Mouse (Mus musculus): ENCODE data around the gene Fry. TPM values are rescaled to one million over a fixed set of nuclear protein-coding genes. Genes with fewer than 3 reads are reported as not detected.
A peak's percentile ranks its signal among the peaks of the same experiment; 100 is the strongest.

Fry gene
- total RNA-seq, 2 experiments from 2014 or later, result 194 to 203 TPM

- Histone ChIP-seq H3K4me3 (no peak overlapping the region), H3K27ac (no peak overlapping the region)
- no peak for DNase-seq (ENCODE audit: extremely low spot score in 1 of 2, low spot score in 2 of 2)
- intact Hi-C loops (cut with DNase I), result no loop called here
- no peak for TF ChIP-seq CTCF (IDR thresholded peaks at IDR 0.05)
These were observed 299.6 kb downstream of the Fry start for GRCm38 (mm10) chr5:150418035-150418434.

GRCm38 (mm10) chr5:150425038-150425437, 306.6 kb downstream of the Fry start:
- intact Hi-C loops (cut with DNase I), result no loop called here
- DNase-seq (ENCODE audit: extremely low spot score in 1 of 2, low spot score in 2 of 2), result no peak
- no peak for TF ChIP-seq CTCF (IDR thresholded peaks at IDR 0.05)
- H3K4me3 ChIP-seq, result no peak overlapping the region
- H3K27ac ChIP-seq, result no peak overlapping the region

GRCm38 (mm10) chr5:150426595-150426994, 308.1 kb downstream of the Fry start:
- TF ChIP-seq CTCF (IDR thresholded peaks at IDR 0.05), result peak; percentile 75
- DNase-seq (ENCODE audit: extremely low spot score in 1 of 2, low spot score in 2 of 2), result no peak
- H3K4me3 ChIP-seq, result no peak overlapping the region
- H3K27ac ChIP-seq, result no peak overlapping the region
- intact Hi-C loops (cut with DNase I), result loop anchor here (2.0 kb wide), 1 partner anchor 194 kb away; no protein-coding TSS in a partner anchor

- Histone ChIP-seq H3K27ac (no peak overlapping the region), H3K4me3 (no peak overlapping the region)
- DNase-seq (ENCODE audit: extremely low spot score in 1 of 2, low spot score in 2 of 2), result no peak
- TF ChIP-seq CTCF (IDR thresholded peaks at IDR 0.05), result peak; percentile 59
- intact Hi-C loops (cut with DNase I), result loop anchor here (5.0 kb wide), 1 partner anchor 264 kb away; no protein-coding TSS in a partner anchor
These were observed 312.8 kb downstream of the Fry start for GRCm38 (mm10) chr5:150431286-150431685.

GRCm38 (mm10) chr5:150432960-150433359, 314.5 kb downstream of the Fry start:
- no peak overlapping the region for H3K4me3 ChIP-seq
- TF ChIP-seq CTCF (IDR thresholded peaks at IDR 0.05), result peak; percentile 26
- no peak for DNase-seq (ENCODE audit: extremely low spot score in 1 of 2, low spot score in 2 of 2)
- no peak overlapping the region for H3K27ac ChIP-seq
- intact Hi-C loops (cut with DNase I), result loop anchor here (5.0 kb wide), 1 partner anchor 266 kb away; no protein-coding TSS in a partner anchor

GRCm38 (mm10) chr5:150436629-150437389, 318.4 kb downstream of the Fry start:
- H3K27ac ChIP-seq, result 0 out of 2 replicates have a peak overlapping the region, but pooled peaks have one; percentile 36
- no peak for TF ChIP-seq CTCF (IDR thresholded peaks at IDR 0.05)
- DNase-seq (ENCODE audit: extremely low spot score in 1 of 2, low spot score in 2 of 2), result peak in 1 of 2 experiments; percentile 49
- intact Hi-C loops (cut with DNase I), result no loop called here
- no peak overlapping the region for H3K4me3 ChIP-seq

- no peak overlapping the region for H3K4me3 ChIP-seq
- H3K27ac ChIP-seq, result no peak overlapping the region
- intact Hi-C loops (cut with DNase I), result loop anchor here (10.0 kb wide), 1 partner anchor 223 kb away; the partner anchor contains the start of gene N4bp2l2
- TF ChIP-seq CTCF (IDR thresholded peaks at IDR 0.05), result peak; percentile 80
- DNase-seq (ENCODE audit: extremely low spot score in 1 of 2, low spot score in 2 of 2), result no peak
These were observed 323.2 kb downstream of the Fry start for GRCm38 (mm10) chr5:150441690-150442089.

- no peak overlapping the region for H3K4me3 ChIP-seq
- intact Hi-C loops (cut with DNase I), result no loop called here
- no peak for TF ChIP-seq CTCF (IDR thresholded peaks at IDR 0.05)
- no peak overlapping the region for H3K27ac ChIP-seq
- DNase-seq (ENCODE audit: extremely low spot score in 1 of 2, low spot score in 2 of 2), result no peak
These were observed 333.0 kb downstream of the Fry start for GRCm38 (mm10) chr5:150451281-150452003.

- no peak for DNase-seq (ENCODE audit: extremely low spot score in 1 of 2, low spot score in 2 of 2)
- TF ChIP-seq CTCF (IDR thresholded peaks at IDR 0.05), result peak; percentile 23
- Histone ChIP-seq H3K27ac (no peak overlapping the region), H3K4me3 (no peak overlapping the region)
- intact Hi-C loops (cut with DNase I), result no loop called here
These were observed 333.7 kb downstream of the Fry start for GRCm38 (mm10) chr5:150452004-150452626.

GRCm38 (mm10) chr5:150452671-150453070, 334.2 kb downstream of the Fry start:
- no peak overlapping the region for H3K4me3 ChIP-seq
- no peak for TF ChIP-seq CTCF (IDR thresholded peaks at IDR 0.05)
- H3K27ac ChIP-seq, result no peak overlapping the region
- DNase-seq (ENCODE audit: extremely low spot score in 1 of 2, low spot score in 2 of 2), result no peak
- intact Hi-C loops (cut with DNase I), result no loop called here

GRCm38 (mm10) chr5:150453490-150453889, 335.0 kb downstream of the Fry start:
- no peak for DNase-seq (ENCODE audit: extremely low spot score in 1 of 2, low spot score in 2 of 2)
- no peak overlapping the region for H3K27ac ChIP-seq
- peak; percentile 25 for TF ChIP-seq CTCF (IDR thresholded peaks at IDR 0.05)
- intact Hi-C loops (cut with DNase I), result no loop called here
- no peak overlapping the region for H3K4me3 ChIP-seq
